Mouse (Mus musculus) heart, embryonic 13.5 days (tissue): ENCODE measurements at regions not wholly inside any gene's neighbourhood (a gene's known extent, or its start where the extent isn't known, plus 50 kb on each side); places are given as distances from the start of the nearest gene placed in this dataset.

Source experiments
- ATAC-seq: fragments of 200-750 bp; cut with Nextera tagmentation; 2 replicates; pipeline ENCODE4 v1.8.0; 2017; ENCODE audit warnings: moderate TSS enrichment; ENCODE audit not compliant: insufficient number of reproducible peaks, low FRiP score, low TSS enrichment; ENCODE audit errors: extremely low read depth
- H3K27ac ChIP-seq: fragments of 300-500 bp; sonication (generic); replicated peaks from 2 replicates; pipeline ENCODE4 v1.5.1; 2015; ENCODE audit warnings: moderate library complexity, mild to moderate bottlenecking, inconsistent platforms
- H3K27me3 ChIP-seq: fragments of 300-500 bp; sonication (generic); replicated peaks from 2 replicates; pipeline ENCODE4 v1.6.1; 2015; ENCODE audit warnings: mild to moderate bottlenecking, inconsistent platforms
- H3K36me3 ChIP-seq: fragments of 300-500 bp; sonication (generic); 2 replicates; pipeline ENCODE4 v1.6.1; 2015; ENCODE audit warnings: mild to moderate bottlenecking, inconsistent platforms
- H3K4me1 ChIP-seq: fragments of 300-500 bp; sonication (generic); 2 replicates; pipeline ENCODE4 v1.6.1; 2015; ENCODE audit warnings: inconsistent platforms
- H3K4me2 ChIP-seq: fragments of 300-500 bp; sonication (generic); 2 replicates; pipeline ENCODE4 v1.6.1; 2015; ENCODE audit warnings: inconsistent platforms, mild to moderate bottlenecking, moderate library complexity
- H3K4me3 ChIP-seq: fragments of 300-500 bp; sonication (generic); 2 replicates; pipeline ENCODE4 v1.5.1; 2015; ENCODE audit warnings: moderate library complexity, mild to moderate bottlenecking, inconsistent platforms
- H3K9ac ChIP-seq: fragments of 300-500 bp; sonication (generic); 2 replicates; pipeline ENCODE4 v1.6.1; 2015; ENCODE audit warnings: inconsistent platforms, mild to moderate bottlenecking, moderate library complexity
- H3K9me3 ChIP-seq: fragments of 300-500 bp; sonication (generic); 2 replicates; pipeline ENCODE4 v1.6.1; 2016; ENCODE audit warnings: inconsistent platforms
- WGBS: fragments of 180-500 bp; shearing (Covaris S2); methylation state at CpG from one replicate; pipeline ENCODE4 v1.1.7; 2015; ENCODE audit warnings: mixed read lengths; 5-methylcytosine and 5-hydroxymethylcytosine counted together

GRCm38 (mm10) chr12:17113465-17114177 lies 63.1 kb downstream of the Kcnf1 start:
- Histone ChIP-seq H3K4me3 (no peak overlapping the region), H3K9me3 (no peaks in the 10 kb centered on the region), H3K27me3 (no peaks in the 10 kb centered on the region), H3K36me3 (no peaks in the 10 kb centered on the region), H3K4me2 (no peak overlapping the region), H3K27ac (no peak overlapping the region), H3K4me1 (peaks cover 8% of the 10 kb centered on the region), H3K9ac (no peak overlapping the region)
- 50% methylated on average over 12 of the region's 12 CpGs for WGBS
- no peak for ATAC-seq

DNA sequence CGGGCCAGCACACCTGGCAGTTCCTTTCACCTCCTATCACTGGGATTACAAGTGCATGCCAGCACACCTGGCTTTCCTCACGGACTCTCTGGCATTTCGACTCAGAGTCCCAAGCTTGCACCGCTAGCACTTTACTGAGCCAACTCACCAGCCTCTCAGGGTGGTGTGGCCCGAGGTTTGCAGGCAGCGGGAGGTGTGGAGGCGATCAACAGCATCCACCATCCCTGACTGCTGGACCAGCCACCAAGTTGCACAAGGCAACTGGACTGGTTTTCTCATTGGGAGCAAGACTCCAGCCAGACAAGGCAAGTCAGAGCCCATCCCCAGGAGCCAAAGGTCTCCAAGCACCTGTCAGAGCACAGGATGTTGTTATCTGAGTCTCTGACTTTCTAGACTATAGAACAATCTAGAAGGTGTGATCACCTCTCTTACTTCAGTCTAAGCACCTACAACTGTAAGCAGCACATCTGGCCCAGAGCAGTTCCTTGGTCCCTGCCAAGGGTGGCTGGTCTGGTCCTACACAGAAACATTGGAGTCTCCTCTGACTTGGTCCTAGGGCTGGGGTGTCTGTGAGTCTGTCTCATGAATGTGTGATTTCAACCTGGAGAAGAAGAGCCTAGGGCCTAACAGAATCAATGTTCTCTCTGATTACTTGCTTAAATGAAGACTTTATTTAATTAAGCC lies 63.8 kb downstream of the Kcnf1 start:
- Histone ChIP-seq H3K27ac (no peak overlapping the region), H3K9ac (no peak overlapping the region), H3K9me3 (no peaks in the 10 kb centered on the region), H3K4me2 (no peak overlapping the region), H3K27me3 (no peaks in the 10 kb centered on the region), H3K4me1 (peaks cover 8% of the 10 kb centered on the region), H3K36me3 (no peaks in the 10 kb centered on the region), H3K4me3 (no peak overlapping the region)
- no peak for ATAC-seq
- WGBS: 73% methylated on average over 7 of the region's 7 CpGs

DNA sequence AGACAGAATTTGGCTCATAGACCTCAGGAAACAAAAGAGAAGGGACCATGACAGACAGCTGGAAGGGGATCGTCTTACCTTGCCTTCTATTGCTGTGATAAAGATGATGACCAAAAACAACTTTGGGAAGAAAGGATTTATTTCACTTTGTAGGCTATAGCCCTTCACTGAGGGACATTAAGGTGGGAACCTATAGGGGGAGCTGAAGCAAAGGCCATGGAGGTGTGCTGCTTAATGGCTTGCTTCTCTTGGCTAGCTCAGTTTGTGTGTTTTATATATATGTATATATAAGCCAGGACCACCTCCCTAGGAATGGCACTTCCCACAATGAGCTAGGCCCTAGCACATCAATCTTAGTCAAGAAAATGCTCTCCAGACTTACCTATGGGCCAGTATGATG lies 70.5 kb downstream of the Kcnf1 start:
- Histone ChIP-seq H3K36me3 (no peaks in the 10 kb centered on the region), H3K9me3 (no peaks in the 10 kb centered on the region), H3K4me2 (no peak overlapping the region), H3K27ac (no peak overlapping the region), H3K9ac (no peak overlapping the region), H3K4me1 (0 out of 2 replicates have a peak, but pooled peaks cover 2% of the 10 kb centered on the region), H3K4me3 (no peak overlapping the region), H3K27me3 (no peaks in the 10 kb centered on the region)
- no peak for ATAC-seq
- WGBS: 62% methylated on average over 1 of the region's 1 CpGs

DNA sequence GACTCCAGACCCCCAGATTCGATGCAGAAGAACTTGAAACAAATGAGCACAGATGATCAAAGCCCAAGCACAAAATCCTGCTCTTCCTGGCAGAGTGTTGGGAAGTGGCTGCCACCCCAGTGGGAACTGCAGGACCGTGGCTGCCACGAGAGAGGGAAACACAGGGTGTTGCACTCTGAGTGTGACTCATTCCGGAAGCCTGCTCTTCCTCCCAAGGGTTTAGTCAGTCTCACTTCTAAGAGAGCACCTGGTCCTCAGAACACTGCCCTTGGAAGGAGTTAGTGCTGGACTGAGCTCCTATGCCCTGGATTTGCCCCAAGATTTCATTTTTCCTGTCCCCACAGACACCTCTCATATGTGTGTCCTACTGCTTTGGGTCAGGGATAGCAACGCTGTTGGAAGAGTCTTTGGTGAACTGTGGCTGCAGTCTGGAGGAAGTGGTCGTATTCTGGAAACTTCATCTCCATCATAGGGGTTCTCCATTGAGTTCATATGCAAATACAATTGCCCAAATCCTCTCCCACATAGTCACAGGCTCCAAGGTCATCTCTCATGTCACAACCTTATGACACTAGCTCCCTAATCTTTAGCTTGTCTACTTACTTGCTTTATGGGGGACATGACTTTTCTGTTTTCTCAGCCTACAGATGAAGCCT lies 71.5 kb downstream of the Kcnf1 start:
- Histone ChIP-seq H3K27me3 (no peaks in the 10 kb centered on the region), H3K4me2 (no peak overlapping the region), H3K27ac (no peak overlapping the region), H3K9me3 (no peaks in the 10 kb centered on the region), H3K4me1 (0 out of 2 replicates have a peak, but pooled peaks cover 2% of the 10 kb centered on the region), H3K36me3 (no peaks in the 10 kb centered on the region), H3K4me3 (no peak overlapping the region), H3K9ac (no peak overlapping the region)
- 72% methylated on average over 6 of the region's 6 CpGs for WGBS
- no peak for ATAC-seq

- Histone ChIP-seq H3K4me3 (no peak overlapping the region), H3K36me3 (no peaks in the 10 kb centered on the region), H3K27ac (no peak overlapping the region), H3K27me3 (no peaks in the 10 kb centered on the region), H3K4me1 (peaks cover 15% of the 10 kb centered on the region), H3K9me3 (no peaks in the 10 kb centered on the region), H3K4me2 (no peak overlapping the region), H3K9ac (no peak overlapping the region)
- ATAC-seq: no peak
- WGBS: 74% methylated on average over 3 of the region's 3 CpGs
Observed at GRCm38 (mm10) chr12:17101842-17102241, 74.8 kb downstream of the Kcnf1 start.

DNA sequence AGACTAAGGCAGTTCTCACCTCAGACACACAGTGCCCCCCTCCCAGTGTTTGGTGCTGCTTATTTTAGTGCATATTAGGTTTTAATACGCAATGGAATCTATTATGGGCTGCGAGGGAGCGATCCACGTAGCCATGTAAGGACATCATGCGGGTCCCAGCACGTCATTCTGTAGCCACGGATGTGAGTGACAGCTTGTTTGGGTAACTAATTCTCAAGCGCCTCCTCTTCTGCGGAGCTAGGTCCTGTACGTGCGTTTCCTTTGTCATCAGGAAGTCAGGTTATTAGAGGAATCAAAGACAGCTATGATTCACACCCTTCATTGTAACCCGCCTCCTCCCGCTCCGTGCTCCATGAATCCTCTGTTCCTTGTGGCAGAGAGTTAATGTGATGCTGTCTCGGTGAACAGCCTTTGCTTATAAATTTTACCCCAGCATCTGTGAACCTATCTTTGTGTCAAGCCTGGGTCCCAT lies 78.9 kb downstream of the Kcnf1 start:
- ATAC-seq: no peak
- H3K4me2 ChIP-seq: no peak overlapping the region

GRCm38 (mm10) chr12:17094758-17095157 lies 81.9 kb downstream of the Kcnf1 start:
- H3K36me3 ChIP-seq: no peaks in the 10 kb centered on the region
- ATAC-seq: no peak
- no peak overlapping the region for H3K4me3 ChIP-seq
- H3K9me3 ChIP-seq: no peaks in the 10 kb centered on the region
- no peak overlapping the region for H3K27ac ChIP-seq
- peaks cover 38% of the 10 kb centered on the region for H3K4me1 ChIP-seq
- no peak overlapping the region for H3K4me2 ChIP-seq
- H3K27me3 ChIP-seq: no peaks in the 10 kb centered on the region
- H3K9ac ChIP-seq: no peak overlapping the region
- 80% methylated on average over 4 of the region's 4 CpGs for WGBS

More for the DNA sequence above, 78.9 kb downstream of the Kcnf1 start:
- peaks cover 28% of the 10 kb centered on the region for H3K4me1 ChIP-seq
- WGBS: 62% methylated on average over 15 of the region's 15 CpGs
- H3K36me3 ChIP-seq: no peaks in the 10 kb centered on the region
- H3K9ac ChIP-seq: no peak overlapping the region
- no peak overlapping the region for H3K4me3 ChIP-seq
- H3K27ac ChIP-seq: no peak overlapping the region
- no peaks in the 10 kb centered on the region for H3K9me3 ChIP-seq
- no peaks in the 10 kb centered on the region for H3K27me3 ChIP-seq

- no peak for ATAC-seq
- Histone ChIP-seq H3K4me3 (no peak overlapping the region), H3K4me1 (peaks cover 48% of the 10 kb centered on the region), H3K27me3 (no peaks in the 10 kb centered on the region), H3K36me3 (no peaks in the 10 kb centered on the region), H3K27ac (no peak overlapping the region), H3K9me3 (no peaks in the 10 kb centered on the region), H3K4me2 (no peak overlapping the region), H3K9ac (no peak overlapping the region)
- WGBS: 59% methylated on average over 3 of the region's 3 CpGs
Observed at GRCm38 (mm10) chr12:17093772-17094171, 82.2 kb upstream of the 2410004P03Rik start.

- ATAC-seq: no peak
- no peak overlapping the region for H3K4me3 ChIP-seq
- H3K4me1 ChIP-seq: peaks cover 54% of the 10 kb centered on the region
- H3K9me3 ChIP-seq: no peaks in the 10 kb centered on the region
- H3K27me3 ChIP-seq: no peaks in the 10 kb centered on the region
- H3K4me2 ChIP-seq: no peak overlapping the region
- no peaks in the 10 kb centered on the region for H3K36me3 ChIP-seq
- WGBS: 62% methylated on average over 10 of the region's 10 CpGs
- H3K27ac ChIP-seq: no peak overlapping the region
- no peak overlapping the region for H3K9ac ChIP-seq
Observed at GRCm38 (mm10) chr12:17091058-17091457, 79.5 kb upstream of the 2410004P03Rik start.

- Histone ChIP-seq H3K4me3 (no peak overlapping the region), H3K4me2 (peak overlapping the region; percentile 20; the same call in 1 of the 2 replicates), H3K36me3 (no peaks in the 10 kb centered on the region), H3K27ac (0 out of 2 replicates have a peak overlapping the region, but pooled peaks have one; percentile 33), H3K9ac (no peak overlapping the region), H3K4me1 (peaks cover 65% of the 10 kb centered on the region), H3K27me3 (no peaks in the 10 kb centered on the region), H3K9me3 (no peaks in the 10 kb centered on the region)
- ATAC-seq: no peak
- WGBS: 39% methylated on average over 7 of the region's 7 CpGs
Observed at GRCm38 (mm10) chr12:17089710-17090339, 78.3 kb upstream of the 2410004P03Rik start.

DNA sequence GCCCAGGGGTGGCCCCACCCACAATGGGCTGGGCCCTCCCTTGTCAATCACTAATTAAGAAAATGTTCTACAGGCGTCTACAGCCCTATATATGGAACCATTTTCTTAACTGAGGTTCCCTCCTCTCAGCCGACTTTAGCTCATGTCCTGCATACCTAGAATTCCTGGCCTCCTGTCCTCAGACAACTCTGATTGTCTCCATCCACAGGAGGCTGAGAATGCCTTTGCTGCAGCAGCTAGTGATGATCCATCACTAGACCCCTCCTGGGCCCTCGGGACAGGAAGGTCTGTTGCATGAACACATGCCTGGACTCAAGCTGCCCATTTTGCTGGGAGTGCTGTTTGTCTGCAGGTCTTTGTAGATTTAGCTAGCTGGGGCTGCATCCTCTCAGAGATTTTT lies 75.9 kb upstream of the 2410004P03Rik start:
- no peak overlapping the region for H3K9ac ChIP-seq
- no peaks in the 10 kb centered on the region for H3K27me3 ChIP-seq
- no peak overlapping the region for H3K4me2 ChIP-seq
- H3K36me3 ChIP-seq: no peaks in the 10 kb centered on the region
- H3K27ac ChIP-seq: 0 out of 2 replicates have a peak overlapping the region, but pooled peaks have one; percentile 12
- 23% methylated on average over 3 of the region's 3 CpGs for WGBS
- no peak overlapping the region for H3K4me3 ChIP-seq
- no peaks in the 10 kb centered on the region for H3K9me3 ChIP-seq
- ATAC-seq: no peak
- H3K4me1 ChIP-seq: peaks cover 59% of the 10 kb centered on the region
